Mouse (Mus musculus) kidney, embryonic 14.5 days (tissue): ENCODE measurements around the gene Pcif1. TPM values are rescaled to one million over a fixed set of nuclear protein-coding genes. Genes with fewer than 3 reads are reported as not detected.

Experiments used
- ATAC-seq: fragments of 200-750 bp; cut with Nextera tagmentation; 2 replicates; pipeline ENCODE4 v1.8.0; 2017; ENCODE audit warnings: moderate number of reproducible peaks, mild to moderate bottlenecking, moderate TSS enrichment, moderate library complexity; ENCODE audit not compliant: low FRiP score, low TSS enrichment
- H3K27ac ChIP-seq: fragments of 300-500 bp; sonication (generic); 2 replicates; pipeline ENCODE4 v1.5.1; 2014; ENCODE audit warnings: low read depth, mild to moderate bottlenecking, low read length, moderate library complexity, mixed read lengths
- H3K27me3 ChIP-seq: fragments of 300-500 bp; sonication (generic); 2 replicates; pipeline ENCODE4 v1.6.1; 2014; ENCODE audit warnings: mild to moderate bottlenecking, low read length; ENCODE audit not compliant: control insufficient read depth, insufficient read depth
- H3K36me3 ChIP-seq: fragments of 300-500 bp; sonication (generic); 2 replicates; pipeline ENCODE4 v1.6.1; 2014; ENCODE audit warnings: low read length, mixed read lengths; ENCODE audit not compliant: control insufficient read depth, insufficient read depth
- H3K4me1 ChIP-seq: fragments of 300-500 bp; sonication (generic); 2 replicates; pipeline ENCODE4 v1.6.1; 2014; ENCODE audit warnings: low read length, mixed read lengths; ENCODE audit not compliant: control insufficient read depth, insufficient read depth
- H3K4me2 ChIP-seq: fragments of 300-500 bp; sonication (generic); replicated peaks from 2 replicates; pipeline ENCODE4 v1.6.1; 2014; ENCODE audit warnings: low read depth, mild to moderate bottlenecking, low read length
- H3K4me3 ChIP-seq: fragments of 300-500 bp; sonication (generic); 2 replicates; pipeline ENCODE4 v1.5.1; 2014; ENCODE audit warnings: mild to moderate bottlenecking, low read length
- H3K9ac ChIP-seq: fragments of 300-500 bp; sonication (generic); 2 replicates; pipeline ENCODE4 v1.6.1; 2014; ENCODE audit warnings: low read depth, mild to moderate bottlenecking, low read length, moderate library complexity
- H3K9me3 ChIP-seq: fragments of 300-500 bp; sonication (generic); 2 replicates; pipeline ENCODE4 v1.6.1; 2016; ENCODE audit warnings: low read length; ENCODE audit not compliant: control insufficient read depth
- WGBS: fragments of 180-500 bp; shearing (Covaris S2); extraction: QIAGEN DNeasy Blood & Tissue Kit; methylation state at CpG from one replicate; pipeline ENCODE4 v1.1.7; 2014; 5-methylcytosine and 5-hydroxymethylcytosine counted together
- polyA plus RNA-seq: library from polyadenylated mRNA; unstranded; fragments of >200 nt; fragmentation: Nextera tagmentation; extraction: Ambion mirVana; gene quantifications from 2 replicates; pipeline ENCODE4 v1.2.1, GENCODE M21; 2014

Pcif1 gene
- polyA plus RNA-seq, 1 experiment from 2014 or later = 72.9 TPM

DNA sequence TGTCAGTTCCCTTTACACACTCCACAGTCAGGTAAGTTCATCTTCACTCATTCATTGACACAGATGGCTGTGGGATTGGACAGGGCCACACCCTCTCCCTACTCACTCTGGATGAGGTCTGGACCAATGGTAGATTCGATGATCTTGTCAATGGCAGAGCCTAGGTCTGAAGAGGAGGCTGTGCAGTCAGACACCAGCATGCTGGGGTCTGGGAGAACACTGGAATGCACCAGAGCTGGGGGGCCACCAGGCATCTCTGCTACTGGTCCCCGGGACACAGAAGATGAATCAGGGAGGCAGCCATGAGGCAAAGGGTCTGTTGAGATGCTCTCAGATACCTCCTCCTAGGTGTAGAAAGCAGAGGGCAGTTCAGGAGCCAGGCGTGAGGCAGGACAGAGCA lies 30.0 kb downstream of the Pcif1 start:
- H3K4me2 ChIP-seq = no peak overlapping the region
- H3K9me3 ChIP-seq = peaks cover 6% of the 10 kb centered on the region
- H3K9ac ChIP-seq = no peak overlapping the region
- ATAC-seq = no peak
- H3K27ac ChIP-seq = no peak overlapping the region
- 87% methylated on average over 3 of the region's 3 CpGs for WGBS
- peaks cover 53% of the 10 kb centered on the region for H3K36me3 ChIP-seq
- 0 out of 2 replicates have a peak overlapping the region, but pooled peaks have one; percentile 4 for H3K4me3 ChIP-seq
- peaks cover 14% of the 10 kb centered on the region for H3K4me1 ChIP-seq
- H3K27me3 ChIP-seq = no peaks in the 10 kb centered on the region

DNA sequence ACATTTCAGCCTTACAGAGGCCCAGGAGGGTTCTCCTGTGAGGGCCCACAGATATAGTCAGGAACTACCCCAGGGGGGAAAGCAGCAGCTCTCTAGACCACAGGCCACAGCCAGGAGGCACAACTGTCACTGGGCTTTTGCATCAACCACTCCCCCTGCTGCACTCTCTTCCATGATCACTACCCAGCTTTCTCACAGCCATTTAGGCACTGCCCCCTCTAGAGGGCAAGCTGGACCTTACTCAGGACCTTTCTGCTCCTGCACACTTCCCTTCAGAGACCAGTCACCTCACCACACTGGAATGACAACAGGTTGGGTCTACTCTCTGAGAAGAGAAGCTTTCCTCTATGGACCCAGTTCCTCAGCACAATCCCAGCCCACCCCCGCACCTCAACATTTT lies 30.4 kb downstream of the Pcif1 start:
- Histone ChIP-seq H3K9ac (peak overlapping the region; percentile 96; the same call in 1 of the 2 replicates), H3K27me3 (no peaks in the 10 kb centered on the region), H3K4me1 (peaks cover 14% of the 10 kb centered on the region), H3K4me2 (peak overlapping the region; percentile 81), H3K4me3 (peak overlapping the region; percentile 83), H3K9me3 (peaks cover 6% of the 10 kb centered on the region), H3K27ac (no peak overlapping the region), H3K36me3 (peaks cover 49% of the 10 kb centered on the region)
- WGBS = 84% methylated on average over 1 of the region's 1 CpGs
- ATAC-seq = no peak

DNA sequence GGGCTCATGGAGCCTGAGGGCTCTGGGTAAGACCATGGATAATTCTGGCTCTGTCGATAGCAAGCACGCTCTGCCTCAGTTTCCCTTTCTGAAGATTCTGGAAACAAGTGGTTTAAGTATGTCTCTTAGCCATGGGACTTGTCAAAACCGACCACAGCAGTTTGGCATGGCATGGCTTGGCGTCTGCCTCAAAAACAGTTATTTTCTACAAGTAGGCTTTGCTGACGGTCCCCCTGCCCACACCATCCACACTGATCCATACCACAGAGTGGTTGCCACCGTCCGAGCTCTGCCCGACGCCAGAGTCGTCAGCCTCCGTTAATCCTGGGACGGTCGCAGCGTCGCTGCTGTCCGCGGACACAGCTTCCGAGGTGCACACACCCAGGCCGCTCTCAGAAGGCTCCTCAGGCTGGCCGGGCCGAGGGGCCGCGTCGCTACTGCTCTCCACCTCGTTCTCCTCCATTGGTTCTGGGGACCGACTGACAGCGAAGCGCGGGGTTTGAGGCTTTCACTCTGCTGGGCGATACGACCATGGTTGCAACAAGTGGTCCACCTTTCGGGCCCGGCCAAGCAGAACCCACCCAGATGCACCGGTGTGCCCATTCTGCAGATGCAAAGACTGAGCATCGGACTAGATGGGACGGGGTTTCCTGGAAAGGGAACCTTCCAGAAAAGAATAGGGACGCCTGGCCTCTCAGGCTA lies 31.4 kb downstream of the Pcif1 start:
- Histone ChIP-seq H3K4me2 (peak overlapping the region; percentile 81), H3K36me3 (peaks cover 39% of the 10 kb centered on the region), H3K4me3 (peak overlapping the region; percentile 83), H3K4me1 (peaks cover 14% of the 10 kb centered on the region), H3K9me3 (peaks cover 6% of the 10 kb centered on the region), H3K27ac (peak overlapping the region; percentile 95), H3K9ac (peak overlapping the region; percentile 96), H3K27me3 (no peaks in the 10 kb centered on the region)
- 5% methylated on average over 37 of the region's 37 CpGs for WGBS
- ATAC-seq = no peak

DNA sequence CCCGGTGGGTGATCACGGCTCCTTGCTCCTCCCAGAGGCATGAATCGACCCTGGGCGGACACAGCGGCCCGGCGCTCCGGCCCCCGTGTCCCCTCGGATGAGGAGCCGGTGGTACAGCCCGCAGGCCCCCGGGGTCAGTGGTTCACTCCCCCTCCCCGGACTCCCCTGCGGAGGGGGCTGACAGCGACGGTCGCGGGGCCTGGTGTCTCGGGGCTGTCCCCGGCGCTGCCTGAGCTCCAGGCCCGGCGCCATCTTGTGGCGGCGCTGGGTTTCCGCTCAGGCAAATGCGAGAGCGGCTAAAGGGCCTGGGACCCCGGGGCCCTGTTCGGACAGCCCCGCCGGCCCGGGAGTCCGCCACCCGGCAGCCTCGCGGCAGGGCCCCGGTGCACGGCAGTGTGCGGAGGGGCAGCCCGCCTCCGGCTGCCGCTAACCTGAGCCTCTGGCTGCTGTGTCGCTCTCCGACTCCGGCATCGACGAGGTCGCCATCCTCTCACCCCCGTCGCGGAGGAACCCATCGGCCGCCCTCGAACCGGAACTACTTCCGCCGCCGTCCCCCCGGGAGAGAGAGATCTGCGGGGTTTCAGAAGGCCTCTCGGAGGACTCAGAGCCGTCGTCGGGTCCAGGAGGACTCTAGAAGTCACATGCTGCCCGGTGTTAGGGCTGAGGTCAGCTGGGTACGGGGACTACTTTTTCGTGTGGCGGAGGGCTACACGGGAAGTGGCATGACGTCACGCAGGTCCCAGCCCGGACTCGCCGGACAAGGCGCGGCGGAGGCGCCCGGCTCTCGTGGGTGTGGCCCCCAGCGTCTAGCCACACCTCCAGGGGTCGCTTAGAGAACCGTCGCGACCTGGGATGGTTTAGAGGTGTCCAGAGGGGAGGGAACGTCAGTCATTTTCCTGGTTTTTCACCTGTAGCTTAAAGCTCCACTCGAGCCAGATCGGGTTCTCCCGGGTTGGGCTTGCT lies 32.3 kb downstream of the Pcif1 start, which contains the start of gene Zfp335:
TSS of gene Zfp335 (minus strand) at position 672 of the 963 bp plus-strand sequence.
- H3K27me3 ChIP-seq = no peaks in the 10 kb centered on the region
- peaks cover 14% of the 10 kb centered on the region for H3K4me1 ChIP-seq
- peak within 1 kb of the TSS; percentile 83 for H3K4me3 ChIP-seq
- H3K4me2 ChIP-seq = peak within 1 kb of the TSS; percentile 81
- H3K9ac ChIP-seq = peak within 1 kb of the TSS; percentile 96
- peaks cover under 1% of the 10 kb centered on the region for H3K9me3 ChIP-seq
- peak within 1 kb of the TSS; percentile 95 for H3K27ac ChIP-seq
- WGBS = under 1% methylated on average over 90 of the region's 91 CpGs
- peaks cover 30% of the 10 kb centered on the region for H3K36me3 ChIP-seq
- peak; percentile 88 for ATAC-seq

DNA sequence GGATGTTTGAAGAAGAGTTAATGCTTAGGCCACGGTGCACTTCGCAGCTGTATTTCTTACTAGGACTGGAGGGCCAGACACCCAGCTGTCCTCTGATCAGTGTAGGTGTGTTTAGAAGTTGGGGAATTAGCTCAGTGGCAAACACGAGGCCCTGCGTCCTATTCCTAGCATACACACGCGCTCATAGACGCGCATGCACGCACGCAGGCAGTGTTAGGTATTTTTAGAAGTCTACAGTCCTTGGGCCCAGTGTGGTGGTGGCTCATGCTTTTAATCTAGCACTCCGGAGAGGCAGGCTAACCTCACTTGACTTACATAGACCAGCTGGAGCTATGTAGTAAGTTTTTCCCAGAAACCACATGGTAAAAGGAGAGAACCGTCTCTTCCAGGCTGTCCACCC lies 33.0 kb downstream of the Pcif1 start:
- peaks cover 22% of the 10 kb centered on the region for H3K36me3 ChIP-seq
- no peaks in the 10 kb centered on the region for H3K9me3 ChIP-seq
- peak overlapping the region; percentile 83 for H3K4me3 ChIP-seq
- H3K27ac ChIP-seq = peak overlapping the region; percentile 95
- H3K4me2 ChIP-seq = peak overlapping the region; percentile 54
- H3K4me1 ChIP-seq = peaks cover 14% of the 10 kb centered on the region
- H3K9ac ChIP-seq = peak overlapping the region; percentile 96
- H3K27me3 ChIP-seq = no peaks in the 10 kb centered on the region
- WGBS = 19% methylated on average over 12 of the region's 12 CpGs
- ATAC-seq = peak; percentile 10; the same call in 1 of the 2 replicates

DNA sequence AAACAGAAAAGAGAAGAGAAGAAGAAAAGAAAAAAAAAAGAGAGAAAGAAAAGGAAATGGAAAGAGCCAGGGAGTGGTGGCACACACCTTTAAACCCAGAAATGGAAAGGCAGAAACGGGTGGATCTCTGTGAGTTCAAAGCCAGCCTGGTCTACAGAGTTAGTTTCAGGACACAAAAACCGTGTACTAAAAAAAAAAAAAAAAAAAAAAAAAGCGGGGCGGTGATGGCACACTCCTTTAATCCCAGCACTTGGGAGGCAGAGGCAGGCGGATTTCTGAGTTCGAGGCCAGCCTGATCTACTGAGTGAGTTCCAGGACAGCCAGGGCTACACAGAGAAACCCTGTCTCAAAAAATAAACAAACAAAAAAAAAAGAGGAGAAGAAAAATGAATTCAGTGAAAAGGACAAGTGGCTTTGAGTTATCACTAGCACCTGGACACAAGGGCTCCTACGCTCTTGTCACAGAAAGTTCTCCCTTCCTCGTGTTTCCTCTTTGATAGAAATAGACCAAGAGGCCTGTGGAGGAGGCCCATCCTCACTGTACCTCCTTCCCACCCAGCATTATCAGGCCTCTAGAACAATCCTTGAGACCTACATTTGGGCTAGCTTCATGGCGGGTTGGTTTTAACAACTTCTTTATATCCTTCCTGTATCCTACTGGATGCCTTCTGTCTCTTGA lies 33.8 kb downstream of the Pcif1 start:
- Histone ChIP-seq H3K4me2 (no peak overlapping the region), H3K27ac (no peak overlapping the region), H3K4me1 (peaks cover 14% of the 10 kb centered on the region), H3K27me3 (no peaks in the 10 kb centered on the region), H3K9ac (no peak overlapping the region), H3K36me3 (peaks cover 15% of the 10 kb centered on the region), H3K9me3 (no peaks in the 10 kb centered on the region), H3K4me3 (no peak overlapping the region)
- no peak for ATAC-seq
- WGBS = 84% methylated on average over 8 of the region's 9 CpGs

DNA sequence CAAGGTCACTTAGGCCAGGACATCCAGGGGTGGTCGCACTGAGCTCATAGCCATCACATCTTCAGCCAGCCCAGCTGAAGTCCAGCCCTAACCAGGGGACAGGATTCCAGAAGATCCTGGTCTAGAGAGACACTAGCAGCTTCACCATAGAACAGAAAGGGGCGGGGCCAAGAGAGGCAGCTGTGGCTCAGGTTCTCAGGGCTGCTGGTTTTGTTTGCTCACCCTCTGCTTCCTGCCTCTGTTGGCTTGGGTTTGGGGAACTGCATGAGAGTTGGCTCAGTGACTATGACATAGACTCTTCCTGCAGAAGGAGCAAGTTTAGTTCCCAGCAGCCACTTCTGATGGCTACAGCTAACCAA lies 34.3 kb downstream of the Pcif1 start:
- Histone ChIP-seq H3K4me1 (peaks cover 14% of the 10 kb centered on the region), H3K9ac (no peak overlapping the region), H3K9me3 (no peaks in the 10 kb centered on the region), H3K27ac (no peak overlapping the region), H3K4me3 (no peak overlapping the region), H3K4me2 (no peak overlapping the region), H3K27me3 (no peaks in the 10 kb centered on the region), H3K36me3 (peaks cover 10% of the 10 kb centered on the region)
- WGBS = 88% methylated on average over 2 of the region's 2 CpGs
- no peak for ATAC-seq

DNA sequence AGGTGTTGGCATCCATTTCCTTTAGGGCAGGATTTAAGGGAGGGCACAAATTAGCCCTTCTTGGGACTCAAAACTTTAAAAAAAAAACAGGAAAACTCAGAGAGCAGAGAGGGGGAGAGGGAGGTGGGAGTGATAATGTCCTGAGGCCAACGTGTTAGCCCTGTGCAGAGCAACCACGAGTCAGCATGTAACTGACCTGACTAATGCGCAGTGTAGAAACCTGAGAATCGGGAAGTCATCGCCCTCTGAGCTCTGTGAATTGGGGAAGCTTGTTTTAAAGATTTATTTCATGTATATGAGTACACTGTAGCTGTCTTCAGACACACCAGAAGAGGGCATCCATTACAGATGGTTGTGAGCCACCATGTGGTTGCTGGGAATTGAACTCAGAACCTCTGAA lies 37.7 kb downstream of the Pcif1 start:
- WGBS = 36% methylated on average over 5 of the region's 5 CpGs

More for the DNA sequence above, 37.7 kb downstream of the Pcif1 start:
- H3K4me3 ChIP-seq = no peak overlapping the region
- ATAC-seq = no peak
- H3K36me3 ChIP-seq = peaks cover 4% of the 10 kb centered on the region; the same call in 1 of the 2 replicates
- H3K27me3 ChIP-seq = no peaks in the 10 kb centered on the region
- no peaks in the 10 kb centered on the region for H3K9me3 ChIP-seq
- no peaks in the 10 kb centered on the region for H3K4me1 ChIP-seq
- no peak overlapping the region for H3K27ac ChIP-seq
- H3K9ac ChIP-seq = no peak overlapping the region
- no peak overlapping the region for H3K4me2 ChIP-seq
